Mouse (Mus musculus) megakaryocyte, embryonic 14.5 days (primary cell): ENCODE results near the gene Atg16l1. TPM values are rescaled to one million over a fixed set of nuclear protein-coding genes. Genes with fewer than 3 reads are reported as not detected.
A peak's percentile ranks its signal among the peaks of the same experiment; 100 is the strongest.

Experiments used
- H3K27me3 ChIP-seq: replicated peaks from 2 replicates; pipeline ENCODE3; 2012; ENCODE audit warnings: inconsistent platforms
- H3K36me3 ChIP-seq: replicated peaks from 2 replicates; pipeline ENCODE3; 2012; ENCODE audit warnings: low read length, inconsistent platforms, mixed read lengths
- H3K4me1 ChIP-seq: 2 replicates; pipeline ENCODE4 v1.6.1; 2012; ENCODE audit warnings: inconsistent platforms
- H3K4me3 ChIP-seq: replicated peaks from 2 replicates; pipeline ENCODE3; 2012; ENCODE audit warnings: moderate library complexity, mild to moderate bottlenecking, inconsistent platforms
- H3K9me3 ChIP-seq: 2 replicates; pipeline ENCODE4 v1.6.1; 2012; ENCODE audit warnings: inconsistent platforms
- FLI1 ChIP-seq: IDR thresholded peaks from 2 replicates; pipeline ENCODE4 v1.6.1; 2012; ENCODE audit warnings: low read length, inconsistent platforms, mixed read lengths
- GATA1 ChIP-seq: IDR thresholded peaks from 3 replicates; pipeline ENCODE4 v1.6.1; 2012; ENCODE audit warnings: mixed read lengths, low read length, inconsistent platforms, borderline replicate concordance
- polyA plus RNA-seq: library from polyadenylated mRNA; stranded (reverse); fragments of >175 nt; gene quantifications from 2 replicates; pipeline ENCODE4 v1.2.3, GENCODE M21; 2012; ENCODE audit warnings: low replicate concordance; ENCODE audit not compliant: insufficient read depth

The Atg16l1 gene
- 5.5 TPM in 1 of 2 replicates, not detected in the other for polyA plus RNA-seq

DNA sequence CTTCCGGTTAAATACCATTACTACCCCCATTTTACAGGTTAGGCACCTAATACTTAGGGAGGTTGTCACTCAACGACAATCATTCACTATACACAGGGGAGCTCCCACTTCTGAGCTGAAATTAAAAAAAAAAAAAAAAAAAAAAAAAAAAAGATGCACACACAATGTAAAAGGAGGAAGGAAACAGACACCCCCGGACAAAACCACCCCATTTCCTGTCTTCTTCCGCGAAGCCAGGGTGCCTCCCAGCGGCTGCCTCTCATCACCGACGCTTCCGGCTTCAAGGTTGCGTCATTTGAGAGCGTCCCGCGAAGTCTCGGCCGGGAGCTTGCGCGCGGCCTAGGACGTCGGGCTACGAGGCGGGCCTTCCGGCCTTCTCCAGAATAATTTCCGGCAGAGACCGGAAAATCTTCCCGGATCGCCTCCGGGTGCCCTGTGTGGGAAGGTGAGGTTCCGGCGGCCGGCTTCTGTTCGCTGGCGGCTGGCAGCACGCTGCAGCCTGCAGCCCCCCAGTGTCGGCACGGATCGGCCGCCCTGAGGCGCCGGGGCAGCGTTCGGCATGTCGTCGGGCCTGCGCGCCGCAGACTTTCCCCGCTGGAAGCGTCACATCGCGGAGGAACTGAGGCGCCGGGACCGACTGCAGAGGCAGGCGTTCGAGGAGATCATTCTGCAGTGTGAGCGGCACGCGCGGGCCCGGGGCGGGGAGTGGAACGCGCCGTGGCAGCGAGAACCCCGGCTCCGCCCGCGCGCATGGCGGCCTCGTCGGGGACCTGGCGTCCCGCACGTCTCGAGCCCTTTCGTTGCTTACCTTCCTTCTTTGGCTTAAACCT lies at the start of gene Atg16l1:
Gene Atg16l1, plus strand, starts transcription at position 230 of the 830 bp plus-strand sequence.
- peaks cover 50% of the 10 kb centered on the region for H3K4me1 ChIP-seq
- no peaks in the 10 kb centered on the region for H3K27me3 ChIP-seq
- TF ChIP-seq GATA1 (no peak), FLI1 (peak; percentile 89)
- H3K9me3 ChIP-seq, result no peaks in the 10 kb centered on the region
- peaks cover 31% of the 10 kb centered on the region for H3K36me3 ChIP-seq
- H3K4me3 ChIP-seq, result peak within 1 kb of the TSS; percentile 96

DNA sequence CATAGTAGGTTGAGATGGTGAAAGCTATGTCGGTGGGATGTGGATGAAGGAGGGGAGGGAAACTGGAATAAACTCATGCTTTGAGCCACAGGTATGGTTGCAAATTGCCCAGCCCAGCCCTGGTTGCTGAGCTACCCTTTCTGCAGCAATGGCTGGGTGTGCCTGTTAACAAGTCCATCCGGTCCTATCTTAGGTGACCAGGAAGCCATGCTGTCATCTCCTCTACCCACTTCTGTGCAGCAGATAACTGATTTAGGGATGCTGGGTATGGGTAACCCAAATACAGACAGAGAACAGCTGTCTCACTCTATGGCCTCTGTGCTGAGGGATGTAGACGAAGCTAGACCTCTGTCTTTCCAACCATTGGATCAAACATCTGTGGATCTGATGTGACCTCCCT lies 49.3 kb upstream of the Atg16l1 start:
- Histone ChIP-seq H3K4me3 (no peak overlapping the region), H3K9me3 (no peaks in the 10 kb centered on the region), H3K36me3 (peaks cover 98% of the 10 kb centered on the region), H3K4me1 (peaks cover 61% of the 10 kb centered on the region), H3K27me3 (no peaks in the 10 kb centered on the region)
- TF ChIP-seq FLI1, result no peak
- TF ChIP-seq GATA1, result no peak

DNA sequence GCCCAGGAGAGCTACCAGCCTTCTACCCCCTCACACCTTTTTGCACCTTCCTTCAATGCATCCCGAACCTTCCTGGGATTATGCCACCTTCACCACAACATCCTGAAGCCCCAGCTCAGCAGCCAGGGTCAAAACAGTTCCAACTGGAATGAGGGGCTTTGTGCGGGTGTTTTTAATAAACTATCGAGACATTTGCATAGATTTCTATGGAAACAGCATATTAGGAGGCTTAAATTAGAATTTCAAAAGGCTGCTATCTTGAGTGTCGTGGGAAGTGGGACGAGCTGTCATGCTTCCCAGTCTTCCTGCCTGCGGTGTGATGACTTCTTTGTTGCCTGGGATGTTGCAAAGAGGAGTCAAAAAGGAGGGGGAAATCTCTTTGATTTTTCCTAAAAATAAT lies 46.6 kb upstream of the Atg16l1 start:
- Histone ChIP-seq H3K36me3 (peaks cover 99% of the 10 kb centered on the region), H3K4me1 (peaks cover 81% of the 10 kb centered on the region), H3K9me3 (no peaks in the 10 kb centered on the region), H3K4me3 (no peak overlapping the region), H3K27me3 (no peaks in the 10 kb centered on the region)
- TF ChIP-seq GATA1 (no peak), FLI1 (no peak)

DNA sequence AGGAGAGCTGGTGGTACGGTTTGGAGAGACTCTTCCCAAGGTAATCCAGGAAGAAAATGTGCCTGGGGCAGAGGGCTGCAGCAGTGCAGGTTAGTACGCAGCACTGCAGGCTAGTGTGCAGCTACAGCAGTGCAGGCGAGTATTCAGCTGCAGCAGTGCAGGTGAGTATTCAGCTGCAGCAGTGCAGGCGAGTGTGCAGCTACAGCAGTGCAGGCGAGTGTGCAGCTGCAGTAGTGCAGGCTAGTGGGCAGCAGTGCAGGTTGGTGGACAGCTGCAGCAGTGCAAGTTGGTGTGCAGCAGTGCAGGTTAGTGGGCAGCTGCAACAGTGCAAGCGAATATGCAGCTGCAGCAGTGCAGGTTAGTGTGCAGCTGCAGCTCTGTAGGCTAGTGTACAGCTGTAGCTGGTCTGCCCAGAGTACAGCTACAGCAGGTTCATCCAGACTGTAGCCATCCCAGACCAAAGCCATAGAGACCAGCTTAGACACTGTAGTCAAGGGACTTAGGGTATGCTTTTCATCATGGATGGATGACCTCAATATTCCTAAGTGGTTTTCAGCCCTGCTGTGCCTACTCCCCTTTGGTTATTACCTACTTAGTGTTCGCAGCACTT lies 45.9 kb upstream of the Atg16l1 start:
- Histone ChIP-seq H3K4me1 (peaks cover 86% of the 10 kb centered on the region), H3K9me3 (no peaks in the 10 kb centered on the region), H3K36me3 (peaks cover 99% of the 10 kb centered on the region), H3K27me3 (no peaks in the 10 kb centered on the region), H3K4me3 (peak overlapping the region; percentile 68)
- TF ChIP-seq FLI1 (no peak), GATA1 (no peak)

DNA sequence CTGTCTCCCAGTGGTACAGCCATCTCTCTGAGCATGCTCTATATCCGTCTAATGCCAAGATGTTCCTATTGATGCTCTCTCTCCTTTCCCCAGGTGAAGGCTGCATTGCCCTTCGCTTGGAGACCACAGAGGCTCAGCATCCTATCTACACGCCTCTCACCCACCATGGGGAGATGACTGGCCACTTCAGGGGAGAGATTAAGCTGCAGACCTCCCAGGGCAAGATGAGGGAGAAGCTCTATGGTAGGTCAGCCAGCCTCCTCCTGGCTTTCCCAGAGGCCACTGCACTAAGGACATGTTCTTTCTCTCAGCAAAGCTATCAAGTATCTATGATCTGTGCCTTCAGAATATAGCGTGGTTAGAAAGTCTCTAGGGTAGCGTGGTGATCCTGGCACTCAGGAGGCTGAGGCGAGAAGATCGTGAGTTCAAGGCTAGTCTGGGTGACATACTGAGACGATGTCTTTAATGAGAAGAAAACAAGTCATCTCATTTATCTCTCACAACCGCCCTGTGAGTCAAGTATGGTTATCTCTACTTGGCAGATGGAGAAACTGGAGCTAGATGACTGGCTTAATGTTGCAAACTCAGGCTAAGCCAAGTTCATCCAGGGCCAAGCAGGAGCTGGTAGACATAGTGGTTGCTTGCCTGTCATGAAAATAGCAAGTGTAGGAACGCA lies 43.6 kb upstream of the Atg16l1 start:
- H3K4me3 ChIP-seq, result peak overlapping the region; percentile 66
- TF ChIP-seq FLI1 (no peak), GATA1 (0 out of 3 replicates have a peak, but pooled peaks have one; percentile 58)
- no peaks in the 10 kb centered on the region for H3K27me3 ChIP-seq
- peaks cover 100% of the 10 kb centered on the region for H3K36me3 ChIP-seq
- H3K9me3 ChIP-seq, result no peaks in the 10 kb centered on the region
- peaks cover 85% of the 10 kb centered on the region for H3K4me1 ChIP-seq

DNA sequence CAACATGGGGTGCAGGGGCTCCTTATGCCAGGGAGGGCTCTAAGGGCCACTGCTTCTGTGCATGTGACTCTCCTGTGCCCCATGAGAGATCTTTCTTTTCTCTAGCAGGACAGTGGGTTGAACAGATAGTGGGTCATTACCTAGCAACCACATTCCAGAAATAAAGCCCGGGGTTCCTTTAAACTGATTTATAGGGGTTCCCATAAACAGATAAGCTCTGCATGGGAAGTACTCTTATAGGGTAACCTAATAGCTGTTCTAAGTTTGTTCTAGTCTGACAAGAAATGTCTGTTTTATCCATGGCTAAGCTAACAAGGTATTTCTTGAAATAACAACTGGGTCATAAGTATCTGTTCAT lies 43.1 kb upstream of the Atg16l1 start:
- H3K27me3 ChIP-seq, result no peaks in the 10 kb centered on the region
- no peaks in the 10 kb centered on the region for H3K9me3 ChIP-seq
- TF ChIP-seq GATA1 (no peak), FLI1 (no peak)
- peaks cover 100% of the 10 kb centered on the region for H3K36me3 ChIP-seq
- peak overlapping the region; percentile 66 for H3K4me3 ChIP-seq
- H3K4me1 ChIP-seq, result peaks cover 80% of the 10 kb centered on the region

DNA sequence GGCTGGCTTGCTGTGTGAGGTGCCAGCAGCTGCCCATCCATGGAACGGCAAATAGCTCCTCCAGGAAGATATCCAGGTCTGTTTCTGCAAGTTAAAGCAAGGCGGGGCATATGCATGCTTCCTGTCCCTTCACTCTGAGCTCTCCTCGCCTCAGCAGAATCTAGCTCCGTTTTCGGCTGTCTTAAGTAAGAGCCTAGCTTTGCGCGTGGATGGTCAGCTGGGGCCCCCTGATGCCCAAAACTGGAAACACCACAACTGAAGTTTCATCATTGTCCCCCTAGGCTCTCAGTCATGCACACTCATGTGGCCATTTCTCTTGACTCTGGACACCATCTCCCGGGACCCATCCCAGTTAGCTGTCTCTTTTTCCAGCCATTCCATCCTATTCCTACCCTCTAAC lies 34.3 kb upstream of the Atg16l1 start:
- Histone ChIP-seq H3K27me3 (no peaks in the 10 kb centered on the region), H3K4me1 (peaks cover 35% of the 10 kb centered on the region), H3K4me3 (no peak overlapping the region), H3K9me3 (peaks cover 8% of the 10 kb centered on the region), H3K36me3 (peaks cover 98% of the 10 kb centered on the region)
- TF ChIP-seq FLI1 (no peak), GATA1 (no peak)

DNA sequence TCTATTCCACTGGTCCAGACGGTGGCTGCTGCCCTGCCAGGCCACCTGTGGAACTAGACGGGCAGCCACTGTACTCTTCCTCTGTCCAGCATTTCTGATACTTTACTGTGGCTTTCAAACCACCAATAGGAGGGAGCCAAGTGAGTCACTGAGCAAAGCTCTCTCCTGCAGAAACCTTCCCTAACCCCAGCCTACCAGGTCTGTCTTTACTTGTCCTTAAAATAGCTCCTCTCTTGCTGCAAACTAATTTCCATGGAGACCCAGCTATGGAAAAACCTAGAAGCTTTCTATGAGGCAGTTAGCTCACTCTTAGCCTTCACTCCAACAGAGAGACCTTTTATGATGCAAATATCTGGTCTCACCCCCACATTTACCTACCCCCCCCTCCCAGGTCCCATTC lies 33.6 kb upstream of the Atg16l1 start:
- H3K36me3 ChIP-seq, result peaks cover 91% of the 10 kb centered on the region

DNA sequence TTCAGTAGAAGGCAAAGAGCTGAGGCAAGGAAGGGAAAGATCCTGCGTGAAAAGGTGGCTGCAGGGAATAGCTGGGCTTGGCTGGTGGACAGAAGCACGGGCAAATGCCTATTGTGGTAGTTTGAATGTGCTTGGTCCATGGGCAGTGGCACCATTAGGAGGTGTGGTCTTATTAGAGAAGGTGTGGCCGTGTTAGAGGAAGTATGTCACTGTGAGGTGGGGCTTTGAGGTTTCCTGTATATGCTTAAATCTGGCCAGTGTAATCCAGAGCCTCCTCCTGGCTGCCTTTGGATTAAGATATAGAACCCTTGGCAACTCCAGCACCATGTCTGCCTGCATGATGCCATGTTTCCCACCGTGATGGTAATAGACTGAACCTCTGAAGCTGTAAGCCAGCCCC lies 32.3 kb upstream of the Atg16l1 start:
- H3K4me1 ChIP-seq, result peaks cover 48% of the 10 kb centered on the region
- peaks cover 78% of the 10 kb centered on the region for H3K36me3 ChIP-seq
- H3K27me3 ChIP-seq, result no peaks in the 10 kb centered on the region
- H3K9me3 ChIP-seq, result peaks cover 11% of the 10 kb centered on the region
- TF ChIP-seq FLI1 (no peak), GATA1 (no peak)
- no peak overlapping the region for H3K4me3 ChIP-seq

More for the DNA sequence above, 33.6 kb upstream of the Atg16l1 start:
- no peak overlapping the region for H3K4me3 ChIP-seq
- TF ChIP-seq GATA1 (no peak), FLI1 (no peak)
- no peaks in the 10 kb centered on the region for H3K27me3 ChIP-seq
- H3K9me3 ChIP-seq, result peaks cover 11% of the 10 kb centered on the region
- peaks cover 41% of the 10 kb centered on the region for H3K4me1 ChIP-seq
